Mouse (Mus musculus): ENCODE data around the gene Gmip.

The Gmip gene

DNA sequence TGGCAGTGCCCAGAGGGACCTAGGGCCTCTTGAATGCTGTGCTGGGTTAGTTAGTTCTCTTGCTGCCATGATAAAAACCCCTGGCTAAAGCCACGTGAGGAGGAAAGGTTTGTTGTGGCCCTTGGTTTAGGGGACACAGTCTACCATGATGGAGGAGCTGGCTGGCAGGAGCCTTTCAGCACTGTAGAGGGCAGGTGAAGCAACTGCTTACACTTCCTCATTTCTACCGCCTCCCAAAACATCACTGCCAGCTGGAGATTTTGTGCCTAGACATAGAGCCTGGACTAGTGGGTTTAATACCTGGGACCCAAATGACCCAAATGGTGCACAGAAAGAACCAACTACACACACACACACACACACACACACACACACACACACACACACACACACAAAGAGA is 52.8 kb downstream of the Gmip start:
- DNase-seq (ENCODE audit: low read depth, low spot score): no peak

DNA sequence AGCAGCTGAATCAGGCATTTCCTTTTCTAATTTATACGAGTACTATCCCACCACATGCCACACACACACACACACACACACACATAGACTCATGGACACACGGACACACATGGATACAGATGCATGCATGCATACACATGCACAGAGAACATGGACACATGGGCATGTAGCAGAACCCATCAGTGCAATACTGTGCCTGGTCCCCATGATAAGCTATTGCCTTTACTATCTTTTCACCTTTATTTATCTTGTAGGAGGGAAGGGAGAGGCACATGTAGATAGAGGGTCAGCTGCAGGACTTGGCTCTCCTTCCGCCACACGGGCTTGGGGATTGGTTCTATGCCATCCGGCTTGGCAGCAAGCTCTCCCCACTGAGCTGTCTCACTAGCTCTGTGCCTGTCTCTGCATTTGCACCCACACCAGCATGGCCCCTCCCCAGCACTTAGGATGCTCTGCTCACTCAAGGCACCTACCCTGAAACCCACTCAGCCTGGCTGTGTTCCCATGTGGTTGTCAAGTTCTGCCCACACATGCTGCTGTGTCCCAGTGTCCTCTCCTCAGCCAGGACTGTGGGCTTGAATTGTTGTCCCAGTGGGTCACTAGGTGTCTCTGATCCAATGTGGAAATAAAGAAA is 55.0 kb downstream of the Gmip start:
- no peak for DNase-seq (ENCODE audit: low read depth, low spot score)

DNA sequence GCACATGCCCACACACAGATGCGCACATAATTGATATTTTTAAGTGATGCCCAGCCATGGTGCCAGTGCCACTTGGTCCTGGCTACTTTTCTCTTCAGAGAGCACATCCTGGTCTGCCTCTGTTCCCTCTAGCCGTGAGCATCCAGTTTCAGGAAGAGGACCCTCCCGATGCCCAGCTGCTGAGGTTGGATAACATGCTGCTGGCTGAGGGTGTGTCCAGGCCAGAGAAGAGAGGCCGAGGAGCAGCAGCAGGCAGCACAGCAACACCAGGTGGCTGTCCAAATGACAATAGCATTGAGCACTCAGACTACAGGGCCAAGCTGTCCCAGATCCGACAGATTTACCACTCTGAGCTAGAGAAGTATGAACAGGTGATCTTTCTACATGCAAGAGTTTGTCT is 55.7 kb downstream of the Gmip start:
- DNase-seq (ENCODE audit: low read depth, low spot score): no peak

DNA sequence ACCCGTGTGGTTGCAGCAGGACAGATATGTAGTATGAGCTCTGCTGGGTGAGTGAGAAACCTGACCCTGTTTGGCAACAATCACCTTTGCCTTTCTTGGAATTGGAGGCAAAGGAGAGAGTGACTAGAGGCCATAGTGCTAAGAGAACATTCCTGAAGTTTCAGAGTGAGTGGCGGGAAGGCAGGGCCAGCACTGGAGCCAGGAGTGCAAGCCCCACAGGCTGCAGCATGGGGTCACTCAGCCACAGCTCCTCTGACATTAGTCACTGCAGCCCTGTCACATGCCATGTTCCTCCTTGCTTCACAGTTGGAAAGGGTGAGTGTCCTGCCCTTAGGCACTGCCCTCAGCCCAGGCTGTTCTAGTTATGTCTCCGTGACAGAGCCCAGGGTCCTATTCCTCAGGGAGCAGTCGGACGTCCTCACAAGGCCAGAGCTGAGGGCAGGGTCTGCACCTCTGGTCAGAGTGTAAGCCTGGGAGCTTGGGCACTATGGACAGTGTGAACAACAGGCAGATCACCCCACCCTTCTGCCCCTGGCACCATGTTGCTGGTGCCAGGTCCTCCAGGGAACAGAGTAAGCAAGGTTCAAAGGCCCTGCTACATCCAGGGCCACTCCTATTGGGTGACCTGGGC is 59.3 kb downstream of the Gmip start:
- DNase-seq (ENCODE audit: low read depth, low spot score): no peak

DNA sequence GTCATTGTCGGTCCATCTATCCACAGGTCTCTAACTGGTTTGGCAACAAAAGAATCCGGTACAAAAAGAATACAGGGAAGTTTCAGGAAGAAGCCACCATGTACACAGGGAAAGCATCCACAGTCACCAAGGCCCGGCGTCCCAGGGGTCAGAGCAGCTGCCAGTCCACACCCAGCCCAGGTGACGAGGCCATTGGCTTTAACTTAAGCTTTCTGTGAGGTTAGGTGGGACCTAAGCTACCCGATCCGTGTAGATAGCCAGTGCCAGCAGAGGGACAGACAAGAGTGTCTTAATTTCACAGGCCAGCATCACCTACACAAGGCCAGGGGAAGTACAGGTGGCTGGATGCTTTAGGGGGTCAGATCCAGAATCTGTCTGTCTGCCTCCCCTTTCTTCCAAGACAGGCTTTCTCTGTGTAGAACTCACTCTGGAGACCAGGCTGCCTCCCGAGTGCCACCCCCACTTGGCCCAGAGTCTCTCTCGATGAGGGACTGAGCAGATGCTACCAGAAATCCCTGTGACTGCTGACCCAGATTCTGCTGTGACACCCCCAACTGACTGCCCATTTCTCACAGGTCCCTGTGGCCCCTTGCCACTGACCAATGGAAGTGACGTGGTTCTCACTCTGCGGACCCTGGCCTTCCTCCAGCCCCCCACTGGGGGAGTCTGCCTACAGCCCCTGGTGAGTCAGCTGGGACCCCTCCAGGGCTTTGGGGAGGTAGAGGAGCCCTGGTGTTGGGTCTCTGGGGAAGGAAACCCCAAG is 61.7 kb downstream of the Gmip start:
- DNase-seq (ENCODE audit: low read depth, low spot score): no peak

DNA sequence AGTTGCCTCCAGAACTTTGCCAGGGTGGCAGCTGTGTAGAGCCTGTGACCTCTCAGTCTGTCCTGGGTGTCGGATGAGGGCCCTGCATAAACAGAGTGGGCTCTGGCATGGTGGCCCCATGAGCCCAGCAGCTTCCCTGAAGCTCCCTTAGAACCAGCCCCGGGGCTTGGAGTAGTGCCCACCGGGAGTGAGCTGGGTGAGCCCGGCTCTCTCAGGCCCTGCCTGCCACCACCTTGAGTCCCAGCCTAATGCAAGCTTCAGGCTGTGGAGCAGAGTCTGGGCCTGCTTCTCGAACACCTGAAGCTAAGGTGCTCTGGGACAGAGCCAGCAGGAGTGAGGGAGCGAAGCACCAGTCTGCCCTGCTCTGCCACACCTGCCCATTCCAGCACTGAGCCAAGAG is 62.4 kb downstream of the Gmip start:
- DNase-seq (ENCODE audit: low read depth, low spot score): no peak
